Mouse (Mus musculus) cerebellum, adult 18-20 months (tissue): ENCODE results near the gene Nell2.

Experiments
- DNase-seq, 2 experiments: peaks; one replicate each; pipeline ENCODE4 v3.0.0; 2021

Nell2 gene

DNA sequence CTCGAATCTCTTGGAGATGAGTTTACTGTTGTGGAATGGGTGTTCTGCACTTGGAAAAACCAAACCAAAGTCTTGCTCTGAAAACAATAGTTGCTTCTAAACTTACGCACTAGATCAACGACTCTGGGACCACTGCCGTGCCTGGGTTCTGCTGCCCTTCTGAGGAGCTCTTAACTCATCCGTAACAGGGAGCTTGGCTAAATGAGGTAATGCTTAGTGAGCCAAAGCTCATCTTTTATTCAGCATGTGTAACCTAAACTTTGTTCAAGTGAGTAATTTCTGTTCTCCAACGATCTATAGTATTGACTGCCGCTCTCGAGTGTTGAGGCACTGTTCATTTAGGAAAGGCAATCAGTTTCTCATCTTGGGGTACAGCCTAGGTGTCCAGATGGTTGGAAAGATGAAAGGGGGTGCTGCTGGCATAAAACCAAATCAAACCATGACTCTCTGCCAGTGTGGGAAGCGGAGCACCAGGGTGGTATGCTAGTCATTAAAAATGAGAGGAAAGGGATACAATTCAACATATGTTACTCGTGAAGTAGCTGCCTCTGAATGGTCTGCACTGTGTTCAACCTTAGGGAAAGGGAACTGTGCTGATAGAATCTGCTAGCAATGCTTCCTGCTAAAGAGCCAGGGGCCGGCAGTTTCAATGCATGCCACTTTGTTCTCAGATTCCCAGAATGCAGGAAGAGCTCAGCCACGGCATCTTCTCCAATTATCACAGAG is 311.6 kb downstream of the Nell2 start:
- DNase-seq, result peak; percentile 50 to 52

DNA sequence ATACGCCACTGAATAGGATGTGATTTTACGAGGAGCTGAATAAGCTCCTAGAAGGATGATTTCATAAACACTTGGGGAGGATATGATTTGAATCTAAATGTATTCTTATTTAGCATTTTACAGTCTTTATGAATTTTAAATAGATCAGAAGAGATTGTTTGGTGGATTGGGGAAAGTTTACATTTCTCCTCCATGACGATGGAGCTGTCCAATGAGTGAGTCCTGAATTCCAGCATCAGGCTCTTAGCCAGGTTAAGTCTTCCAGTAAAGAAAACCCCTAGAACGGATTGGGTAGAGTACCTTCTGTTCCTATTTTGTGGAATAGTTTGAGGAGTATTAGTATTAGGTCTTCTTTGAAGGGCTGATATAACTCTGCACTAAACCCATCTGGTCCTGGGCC is 317.8 kb downstream of the Nell2 start:
- DNase-seq, result no peak

DNA sequence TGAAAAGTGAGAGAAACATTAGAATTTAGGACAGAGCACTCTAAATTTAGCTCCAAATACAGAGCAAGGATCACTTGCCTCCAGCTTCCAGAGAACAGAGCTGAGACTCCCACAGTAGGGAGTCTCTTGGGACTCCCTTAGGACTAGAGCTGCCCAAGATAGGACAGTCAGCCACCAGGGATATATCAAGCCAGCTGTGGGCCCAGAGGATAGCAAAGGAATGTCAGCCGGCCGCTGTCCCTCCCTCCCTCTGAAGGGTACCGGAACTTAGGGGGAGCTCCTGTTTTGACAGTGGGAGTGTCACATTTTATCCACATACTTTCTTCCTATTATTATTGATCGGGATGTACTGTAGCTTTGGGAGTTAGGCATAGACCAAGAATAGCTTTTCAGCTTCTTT is 319.2 kb downstream of the Nell2 start:
- no peak for DNase-seq

DNA sequence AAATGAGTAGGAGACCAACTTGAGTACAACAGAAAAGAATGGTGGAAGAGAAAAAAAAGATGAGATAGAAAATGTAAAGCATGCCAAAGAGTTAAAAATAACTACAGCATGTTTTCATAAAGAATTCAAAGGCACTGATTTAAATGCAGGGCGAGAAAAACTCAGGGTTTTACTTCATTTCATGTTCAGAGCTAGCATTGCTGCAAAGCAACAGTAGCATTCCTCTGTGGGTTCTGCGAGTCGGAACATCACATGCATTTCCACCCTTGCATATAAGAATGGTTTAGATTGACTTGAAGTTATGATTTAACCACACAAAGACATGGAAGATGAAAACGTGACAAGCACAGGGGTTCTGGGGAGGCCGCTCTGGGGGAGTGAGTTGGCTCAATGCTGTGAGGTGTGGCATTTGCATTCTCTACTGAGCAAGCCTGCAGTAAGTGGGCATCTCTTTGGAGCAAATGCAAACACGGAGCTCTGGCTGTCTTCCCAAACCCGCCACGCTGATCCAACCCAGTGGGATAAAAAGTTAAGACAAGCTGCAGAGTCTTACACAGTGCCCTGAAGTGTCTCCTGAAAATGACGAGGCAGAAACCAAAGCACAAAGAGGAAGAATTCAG is 334.6 kb downstream of the Nell2 start:
- no peak for DNase-seq

DNA sequence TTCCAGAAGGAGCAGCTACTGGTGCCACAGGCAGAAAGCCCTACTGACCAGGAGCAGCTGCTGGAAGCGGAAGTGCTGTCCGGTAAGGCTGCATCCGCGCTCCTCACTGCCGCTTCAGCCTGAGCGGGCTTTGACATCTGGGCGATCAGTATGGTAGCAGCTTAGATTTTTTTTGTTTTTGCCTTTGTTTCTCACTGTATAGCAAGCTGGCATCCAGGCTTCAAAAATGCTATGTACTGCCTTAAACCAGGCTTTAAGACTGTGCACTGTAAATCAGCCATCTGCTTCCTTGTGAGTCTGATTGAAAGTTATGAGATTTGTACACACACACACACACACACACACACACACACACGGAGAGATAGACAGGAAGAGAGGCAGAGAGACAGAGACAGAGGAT is 335.4 kb downstream of the Nell2 start:
- DNase-seq, result no peak

DNA sequence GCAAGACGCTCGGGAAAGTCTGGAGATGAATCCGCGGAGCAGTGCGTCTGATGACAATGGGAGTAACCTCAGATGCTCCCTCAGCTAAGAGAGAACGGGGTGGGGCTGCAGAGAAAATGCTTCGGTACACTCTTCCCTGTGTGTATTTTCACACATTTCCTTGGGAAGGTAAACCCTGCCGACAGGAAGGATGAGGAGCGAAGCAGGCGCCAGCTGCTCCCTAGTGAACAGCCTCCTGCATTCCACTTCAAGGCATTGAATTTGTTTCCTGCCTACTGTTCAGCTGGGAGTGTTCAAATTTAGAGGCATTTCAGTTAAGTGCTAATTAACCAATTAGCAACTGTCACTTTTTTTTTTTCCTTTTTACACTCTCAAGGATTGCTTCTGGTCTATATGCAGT is 342.1 kb downstream of the Nell2 start:
- peak; percentile 10 to 21 for DNase-seq

DNA sequence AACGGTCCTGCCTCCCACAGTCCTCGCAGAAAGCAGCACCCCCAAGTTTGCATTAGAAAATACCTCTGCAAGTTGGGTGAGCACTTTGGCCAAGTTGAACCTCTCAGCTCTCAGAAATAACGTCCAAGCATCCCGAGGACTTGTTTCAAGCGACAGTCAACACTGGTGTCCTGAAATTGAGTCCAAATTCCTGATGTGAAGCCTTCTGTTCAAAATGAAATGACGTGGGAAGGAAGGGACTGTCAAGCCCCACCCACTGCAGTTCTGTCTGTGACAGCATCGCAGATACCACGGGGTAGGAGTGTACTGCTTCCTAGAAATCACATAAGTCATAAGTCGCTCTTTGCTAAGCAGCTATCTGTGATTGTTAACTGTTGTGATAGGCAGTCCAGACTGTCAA is 342.9 kb downstream of the Nell2 start:
- DNase-seq, result peak in 1 of 2 experiments; percentile 12

DNA sequence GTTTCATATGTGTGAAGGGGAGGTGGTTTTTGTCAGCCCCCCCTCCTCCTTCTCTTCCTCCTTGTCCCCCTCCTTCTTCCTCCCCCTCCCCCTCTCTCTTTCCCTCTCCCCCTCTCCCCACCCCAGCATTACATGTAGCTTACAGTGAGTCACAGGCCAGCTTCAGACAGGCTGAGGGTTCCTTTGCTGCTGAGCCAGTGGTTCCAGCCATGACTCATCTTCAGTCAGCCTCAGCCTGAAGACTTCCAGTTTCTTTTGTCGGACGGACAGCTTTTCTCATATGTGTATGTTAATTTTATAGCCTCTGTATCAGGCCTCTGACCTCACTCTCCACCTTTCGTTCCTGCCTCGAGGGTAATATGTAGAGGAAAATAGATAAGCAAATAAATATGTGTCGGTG is 344.9 kb downstream of the Nell2 start:
- no peak for DNase-seq

DNA sequence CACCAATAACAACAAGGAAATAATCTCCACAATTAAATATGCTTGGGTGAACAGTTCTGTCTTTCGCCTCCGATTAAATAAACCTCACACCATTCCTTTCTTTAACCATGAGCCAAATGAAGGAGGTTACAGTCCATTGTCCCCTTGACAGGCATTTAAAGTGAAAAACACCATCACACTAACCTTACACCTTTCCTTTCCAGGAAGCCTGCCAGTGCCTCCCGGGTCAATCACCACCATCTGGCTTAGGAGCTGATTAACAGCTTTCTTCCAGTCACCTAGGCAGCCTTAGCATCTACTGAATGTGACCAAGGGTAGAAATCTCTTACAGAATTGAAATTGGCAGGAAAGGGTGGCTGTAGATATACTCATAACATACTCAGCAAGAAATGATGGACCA is 371.5 kb downstream of the Nell2 start:
- peak; percentile 54 to 61 for DNase-seq

DNA sequence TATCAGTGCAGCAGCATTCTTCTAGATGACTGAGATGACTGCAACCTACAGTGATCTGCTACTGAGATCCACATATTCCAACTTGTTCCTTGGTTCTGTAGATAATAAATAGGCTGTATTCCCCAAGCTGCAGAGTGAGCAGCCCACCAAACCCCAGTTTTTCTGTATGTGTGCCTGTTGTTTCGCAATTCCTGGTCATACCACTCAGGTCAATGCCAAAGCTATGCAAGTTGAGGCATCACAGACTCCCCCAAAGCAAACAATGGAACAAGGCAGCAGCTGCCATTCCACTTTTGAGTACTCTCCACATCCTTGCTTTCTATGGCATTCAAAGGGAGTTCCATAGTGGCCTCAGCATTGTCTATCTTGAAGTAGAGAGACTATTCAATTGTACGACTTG is 383.2 kb downstream of the Nell2 start:
- DNase-seq, result no peak

DNA sequence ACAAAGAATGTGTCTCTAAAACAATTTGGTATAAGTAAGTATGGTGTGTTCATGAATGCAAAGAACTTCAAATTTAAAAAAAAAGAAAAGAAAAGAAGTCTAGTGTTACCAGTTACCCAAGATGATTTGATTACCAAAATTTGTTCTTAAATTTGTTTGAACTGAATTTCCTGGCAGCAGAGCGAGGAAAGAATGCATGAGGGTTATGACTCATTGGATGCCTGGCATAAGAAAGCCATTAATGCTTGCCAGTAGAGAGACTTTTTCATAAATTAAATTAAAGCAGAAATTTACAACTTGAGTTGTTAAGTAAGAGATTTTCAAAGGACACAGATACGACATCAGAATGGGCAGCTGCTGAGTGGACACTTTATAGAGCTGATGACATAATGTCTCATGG is 384.2 kb downstream of the Nell2 start:
- no peak for DNase-seq

DNA sequence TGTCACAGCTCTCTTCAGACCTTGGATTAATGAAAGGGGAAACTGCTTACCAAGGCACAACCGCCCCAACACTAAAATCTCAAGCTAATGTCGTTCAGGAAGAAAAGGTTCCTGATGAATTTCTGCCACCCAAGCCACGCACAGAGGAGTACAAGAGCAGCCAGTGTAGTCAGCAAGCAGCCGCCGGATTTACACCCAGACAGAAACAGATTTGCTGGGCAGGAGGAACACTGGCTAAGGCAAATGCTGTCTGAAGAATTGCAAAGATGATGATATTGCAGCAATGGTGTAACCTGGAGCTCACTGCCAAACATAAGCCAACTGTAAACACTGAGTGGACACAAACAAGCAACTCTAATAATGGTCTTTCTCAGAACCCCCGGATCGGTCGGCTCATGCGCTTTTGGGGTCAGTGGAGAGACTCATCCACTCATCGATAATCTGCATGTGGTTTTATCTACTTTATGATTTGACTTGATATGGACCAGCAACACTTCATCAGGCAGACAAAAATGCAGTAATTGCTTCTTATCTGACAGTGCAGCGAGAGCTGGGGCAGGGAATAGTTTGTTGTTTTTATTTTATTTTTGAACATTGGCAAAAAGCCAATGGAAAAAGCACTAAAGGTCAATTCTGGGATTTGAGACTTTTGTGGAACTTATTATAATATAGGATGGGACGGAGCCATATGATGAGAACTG is 389.5 kb downstream of the Nell2 start:
- DNase-seq, result peak in 1 of 2 experiments; percentile 14

DNA sequence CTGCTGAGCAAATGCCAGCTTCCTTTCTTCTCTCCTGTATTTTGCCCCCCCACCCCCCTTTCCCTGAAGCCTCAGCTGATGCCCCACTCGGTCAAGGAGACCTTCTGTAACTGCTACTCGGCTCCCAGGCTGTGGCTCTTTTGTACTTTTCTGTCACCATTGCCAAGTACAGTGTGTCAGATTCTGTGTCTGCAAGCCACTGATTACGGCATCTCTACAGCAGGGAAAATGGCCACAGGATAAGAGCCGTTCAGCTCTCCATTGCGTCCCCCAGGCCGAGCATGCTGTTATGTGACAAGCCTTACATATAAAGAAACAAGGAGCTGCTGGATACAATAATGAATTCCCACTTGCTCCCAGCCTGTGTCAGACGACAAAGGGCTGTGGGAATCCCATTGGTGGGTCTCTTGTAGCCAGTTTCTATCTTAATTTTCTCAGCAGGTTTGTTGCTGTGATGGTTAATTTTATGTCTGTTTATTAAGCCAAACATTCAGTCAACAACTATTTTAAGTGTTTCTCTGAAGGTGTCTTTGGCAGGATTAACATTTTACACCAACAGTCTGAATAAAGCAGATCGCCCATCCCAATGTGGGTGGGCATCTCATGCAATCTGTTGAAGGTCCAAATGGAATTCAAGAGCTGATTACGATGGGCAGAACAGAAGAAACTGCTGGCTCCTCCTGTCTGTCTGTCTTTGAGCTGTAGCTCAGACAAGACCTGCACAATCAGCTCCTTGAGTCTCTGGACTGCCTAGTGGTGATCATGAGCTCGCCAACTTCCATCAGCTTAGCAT is 391.1 kb downstream of the Nell2 start:
- no peak for DNase-seq

DNA sequence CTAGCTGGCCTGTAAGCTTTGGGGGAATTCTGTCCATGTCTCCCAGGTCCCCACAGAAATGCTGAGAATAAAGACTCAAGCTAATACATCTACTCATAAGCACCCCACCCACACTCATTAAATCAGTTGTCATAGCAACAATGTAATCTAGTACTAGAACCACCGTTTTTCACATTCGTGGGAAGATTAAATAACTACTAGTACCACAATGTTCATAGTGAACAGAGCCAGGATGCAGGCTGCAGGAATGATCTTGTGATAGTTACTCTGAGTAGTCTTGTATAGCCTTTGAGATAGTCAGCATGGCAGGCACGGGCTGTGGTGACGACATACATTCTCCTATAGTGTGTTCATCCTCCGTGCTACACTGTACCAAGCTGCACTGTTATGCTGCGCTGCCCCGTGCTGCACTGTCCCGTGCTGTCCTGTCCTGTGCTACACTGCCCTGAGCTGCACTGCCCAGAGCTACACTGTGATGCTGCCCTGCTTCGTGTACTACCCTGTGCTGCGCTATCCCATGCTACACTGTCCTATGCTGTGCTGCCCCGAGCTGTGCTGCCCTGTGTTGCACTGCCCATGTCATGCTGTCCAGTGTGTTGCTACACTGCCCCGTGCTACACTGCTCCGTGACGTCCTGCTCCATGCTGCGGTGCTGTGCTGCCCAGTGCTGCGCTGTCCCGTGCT is 392.3 kb downstream of the Nell2 start:
- no peak for DNase-seq

DNA sequence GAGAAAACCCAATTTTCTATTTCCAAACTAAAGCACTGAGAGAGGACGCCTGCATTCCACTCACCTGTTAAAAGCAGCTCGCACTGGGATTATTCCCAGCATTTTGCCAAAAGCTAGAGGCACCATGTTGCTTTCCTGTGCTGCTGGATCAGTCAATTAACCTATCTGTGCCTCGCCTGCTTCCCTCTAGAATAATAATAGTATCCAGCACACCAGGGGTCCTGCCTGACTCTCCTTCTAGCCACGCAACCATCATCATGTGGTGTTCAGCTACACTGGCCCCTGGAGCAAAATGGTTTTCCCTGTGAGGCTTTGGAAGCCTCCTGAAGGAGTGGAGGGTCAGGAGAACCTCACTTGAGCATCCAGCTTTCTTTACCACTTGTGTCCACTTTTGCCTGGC is 397.0 kb downstream of the Nell2 start:
- no peak for DNase-seq

DNA sequence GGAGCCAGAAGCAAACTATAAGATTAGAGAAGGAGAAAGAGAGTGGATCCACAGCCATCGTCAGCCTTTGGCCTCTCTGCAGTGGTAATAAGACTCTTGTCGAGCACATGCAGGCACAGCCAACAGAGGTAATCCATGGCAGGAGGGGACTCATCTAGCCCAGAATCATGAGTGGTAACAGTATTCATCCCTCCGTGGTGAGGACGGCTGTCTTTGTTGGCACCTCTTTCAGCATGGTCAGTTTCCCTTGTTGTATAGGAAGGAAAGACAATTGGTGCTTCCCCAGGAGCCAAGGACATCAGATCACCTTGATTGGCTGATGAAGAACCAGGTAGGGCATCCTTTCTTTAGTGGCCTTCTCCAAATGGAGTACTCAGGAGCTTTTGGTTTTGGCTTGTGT is 419.7 kb downstream of the Nell2 start:
- DNase-seq, result peak in 1 of 2 experiments; percentile 4

DNA sequence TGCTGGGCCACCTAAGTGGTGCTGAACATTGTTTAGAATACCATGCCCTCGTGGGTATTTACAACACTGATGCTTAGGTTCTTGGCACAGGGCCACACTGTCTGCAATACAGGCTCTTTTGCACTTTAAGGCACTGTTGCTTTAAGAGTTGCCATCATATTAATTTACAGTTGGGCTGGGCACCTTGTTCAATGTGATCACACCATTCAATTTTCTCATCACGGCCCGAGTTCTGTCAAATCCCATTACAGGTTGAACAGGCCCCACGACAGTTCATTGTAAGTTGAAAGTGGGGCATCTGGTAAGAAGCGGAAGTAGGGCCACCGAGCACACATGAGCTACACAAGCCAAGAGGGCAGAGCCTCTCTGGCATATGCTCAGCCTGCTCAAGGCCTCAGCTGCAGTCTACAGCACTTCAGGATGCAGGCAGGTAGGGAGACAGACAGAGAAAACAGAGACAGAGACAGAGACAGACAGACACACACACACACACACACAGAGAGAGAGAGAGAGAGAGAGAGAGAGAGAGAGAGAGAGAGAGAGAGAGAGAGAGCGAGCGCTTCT is 421.0 kb downstream of the Nell2 start:
- no peak for DNase-seq

DNA sequence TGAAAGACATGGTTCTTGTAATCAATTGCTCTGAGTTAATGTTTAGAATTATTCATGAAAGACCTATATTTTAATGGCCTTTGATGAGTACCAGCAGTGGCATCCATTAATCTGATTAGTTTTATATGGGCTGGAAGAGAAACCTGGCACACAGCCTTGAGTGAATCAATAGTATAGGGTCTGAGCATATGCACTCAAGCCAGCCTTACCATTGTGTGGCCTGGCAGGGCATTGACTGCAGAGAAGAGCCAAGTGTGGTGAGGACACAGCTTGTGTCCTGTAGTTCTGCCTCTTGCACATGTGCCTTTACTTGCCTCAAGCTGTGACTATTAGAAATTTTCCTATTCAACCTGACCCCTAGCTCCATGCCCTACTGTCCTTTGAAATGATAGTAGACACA is 426.8 kb downstream of the Nell2 start:
- no peak for DNase-seq

DNA sequence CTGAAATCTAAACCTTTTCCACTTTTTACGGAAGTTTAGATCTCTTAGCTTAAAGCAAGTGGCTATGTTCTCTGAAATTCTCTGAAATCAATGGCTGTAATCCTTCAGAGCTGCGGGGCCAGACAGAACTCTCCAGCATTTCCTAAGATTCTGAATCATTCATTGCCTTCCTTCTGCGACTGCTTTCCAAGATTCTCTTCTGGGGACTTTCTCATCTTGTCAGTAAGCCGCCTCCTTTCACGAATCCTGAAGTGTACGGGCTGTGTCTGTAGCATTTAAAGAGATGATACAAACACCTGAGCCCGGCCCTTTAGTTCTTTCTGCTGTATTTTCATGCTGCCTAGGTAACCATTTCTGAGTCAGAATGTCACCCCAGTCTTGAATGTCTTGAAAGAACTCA is 428.2 kb downstream of the Nell2 start:
- no peak for DNase-seq

DNA sequence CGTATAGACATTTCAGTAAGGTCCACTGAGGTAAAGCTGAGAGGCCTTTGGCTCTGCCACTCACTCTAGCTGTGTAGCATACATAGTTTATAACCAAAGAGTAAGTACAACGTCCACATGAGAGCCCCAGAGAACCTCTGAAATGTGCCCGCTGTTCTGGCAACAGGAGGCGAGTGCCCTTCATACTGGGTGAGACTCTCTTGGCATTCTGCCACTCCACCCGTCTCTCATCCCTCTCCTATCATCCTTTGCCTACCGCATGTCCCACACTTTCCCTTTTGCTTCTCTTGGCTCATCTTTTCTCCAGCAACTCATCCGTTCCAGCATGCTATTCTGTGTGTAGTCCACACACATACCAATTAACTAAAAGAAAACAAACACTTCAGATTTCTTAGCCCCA is 442.4 kb downstream of the Nell2 start:
- DNase-seq, result peak; percentile 57 to 59

DNA sequence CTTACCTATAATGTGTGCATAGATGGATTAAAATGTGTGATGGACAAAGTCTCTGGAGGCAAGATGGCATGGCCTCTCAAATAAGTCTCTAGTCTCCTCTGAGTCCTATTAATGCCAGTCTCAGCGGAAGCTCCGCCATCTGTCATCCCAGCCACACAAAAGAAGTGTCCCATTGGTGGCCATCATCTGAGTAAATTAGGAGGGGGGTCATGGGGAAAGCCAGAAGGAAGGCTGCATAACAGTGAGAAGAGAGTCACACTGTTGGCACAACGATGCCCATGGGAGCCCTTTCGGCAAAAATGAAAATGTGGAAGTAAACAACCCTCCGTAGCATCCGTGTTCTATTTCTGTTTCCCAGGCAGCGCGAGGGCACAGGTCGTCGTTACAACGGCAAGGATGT is 446.7 kb downstream of the Nell2 start:
- DNase-seq, result no peak

DNA sequence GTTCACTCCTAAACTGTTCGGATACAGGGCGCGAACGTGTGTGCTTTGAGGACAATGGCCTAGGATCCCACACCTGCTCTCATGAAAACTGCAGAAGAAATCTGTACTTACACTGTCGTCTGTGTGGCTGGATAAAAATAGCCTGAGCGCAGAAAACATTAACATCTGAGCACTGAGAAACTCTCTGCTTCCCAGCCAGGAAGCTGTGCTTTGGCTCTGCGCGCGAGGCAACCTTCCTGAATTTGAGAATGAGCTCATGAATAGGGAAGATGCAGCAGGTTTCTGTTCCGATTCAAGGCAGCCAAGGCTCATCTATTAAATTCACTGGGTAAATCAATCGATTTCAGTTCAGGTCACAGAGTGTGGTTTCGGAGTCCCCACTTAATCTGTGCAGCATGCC is 453.0 kb downstream of the Nell2 start:
- peak; percentile 29 to 30 for DNase-seq

DNA sequence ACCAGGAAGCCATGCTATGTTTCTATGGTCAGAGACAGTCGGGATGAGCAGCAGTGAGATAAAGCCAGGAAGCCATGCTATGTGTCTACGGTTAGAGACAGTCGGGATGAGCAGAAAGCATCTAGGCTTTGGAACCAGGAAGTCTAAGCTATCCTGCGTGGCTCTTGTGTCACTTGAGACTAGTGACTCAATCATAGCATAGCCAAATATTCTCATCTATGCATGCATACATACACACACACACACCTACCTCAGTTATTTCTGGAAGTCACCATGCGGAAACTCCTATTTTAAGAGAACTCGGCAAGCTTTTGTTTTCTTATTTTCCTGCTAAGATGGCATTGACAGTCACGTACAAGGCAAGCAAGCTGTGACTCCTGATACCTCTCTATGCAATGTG is 457.5 kb downstream of the Nell2 start:
- DNase-seq, result no peak
